Mouse (Mus musculus): ENCODE data around the gene Thumpd2.

DNA sequence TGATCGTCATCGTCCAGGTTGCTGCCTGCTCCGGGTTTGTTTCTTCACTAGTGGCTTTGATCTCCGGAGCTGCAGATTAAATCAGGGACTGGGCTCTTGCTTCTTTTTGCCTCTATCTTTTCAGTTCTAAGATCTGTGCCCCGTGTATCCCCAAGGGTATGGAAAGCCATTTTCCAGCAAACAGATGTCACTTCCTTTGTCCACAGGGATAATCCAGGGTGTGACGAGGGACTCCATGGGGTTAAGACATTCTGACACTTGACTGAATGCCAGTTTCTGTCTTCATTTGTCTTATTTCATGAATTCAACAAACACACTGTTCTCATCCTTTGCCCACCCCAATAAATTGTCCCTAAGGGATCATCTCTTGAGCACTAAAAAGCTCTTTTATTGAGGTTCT lies 65.9 kb downstream of the Thumpd2 start:
- TF ChIP-seq CTCF (IDR thresholded peaks at IDR 0.05; ENCODE audit: low read depth) (no peak), EP300 (optimal IDR thresholded peaks at IDR 0.05) (no peak)
